Mouse (Mus musculus): Measurements from ENCODE around the gene Ms4a6c.

- TF ChIP-seq POLR2A (IDR thresholded peaks at IDR 0.05; ENCODE audit: borderline replicate concordance, insufficient read depth, low read length) (no peak), CTCF (IDR thresholded peaks at IDR 0.05; ENCODE audit: borderline replicate concordance, insufficient read depth, low read depth, low read length) (no peak)
These were observed 15.2 kb downstream of the Ms4a6c start for GRCm38 (mm10) chr19:11484388-11484787.

All from cerebellum, adult 2 months (tissue).